Mouse (Mus musculus): ENCODE measurements around the gene Dbndd2. TPM values are rescaled to one million over a fixed set of nuclear protein-coding genes. Genes with fewer than 3 reads are reported as not detected.
A peak's percentile ranks its signal among the peaks of the same experiment; 100 is the strongest.

The Dbndd2 gene
- polyA plus RNA-seq, 1 experiment from 2014 or later, result 13.1 TPM

DNA sequence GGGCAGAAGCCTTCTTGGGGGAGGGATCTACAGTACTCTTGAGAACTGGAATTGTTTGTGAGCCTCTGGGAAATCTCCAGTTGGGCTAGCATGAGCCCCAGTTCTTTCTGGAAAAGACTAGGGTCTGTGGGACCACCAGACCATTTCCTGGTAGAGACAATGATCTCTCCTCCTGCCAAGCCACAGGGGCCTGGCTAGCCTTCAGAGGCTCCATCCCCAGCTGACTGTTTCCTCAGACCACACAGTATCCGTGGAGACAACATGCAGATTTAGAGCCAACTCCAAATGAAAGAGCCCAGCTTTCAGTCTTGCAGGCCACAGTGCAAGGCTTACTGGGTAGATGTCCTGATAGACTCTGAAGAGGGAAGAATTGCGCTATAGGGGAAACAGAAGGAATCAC, 8.2 kb downstream of the Dbndd2 start:
- H3K27ac ChIP-seq (replicated peaks in 1 of 2; ENCODE audit: control insufficient read depth in 1 of 2, insufficient read depth in 1 of 2, low read depth in 2 of 2, low read length in 2 of 2), result no peak overlapping the region
- H3K4me2 ChIP-seq (ENCODE audit: low read length), result no peak overlapping the region
- H3K9me3 ChIP-seq (ENCODE audit: control insufficient read depth, low read length), result no peaks in the 10 kb centered on the region
- peaks cover 0 to 7% of the 10 kb centered on the region in 2 experiments; a peak in 3 of 4 replicates for H3K4me1 ChIP-seq (ENCODE audit: control insufficient read depth in 2 of 2, insufficient read depth in 2 of 2, low read length in 2 of 2)
- H3K36me3 ChIP-seq (ENCODE audit: control insufficient read depth, insufficient read depth, low read length), result peaks cover 20% of the 10 kb centered on the region
- no peaks in the 10 kb centered on the region for H3K27me3 ChIP-seq (ENCODE audit: control insufficient read depth, insufficient read depth, low read length)
- H3K9ac ChIP-seq (ENCODE audit: low read length), result no peak overlapping the region
- H3K4me3 ChIP-seq (ENCODE audit: control insufficient read depth in 1 of 2, insufficient read depth in 1 of 2, low read depth in 1 of 2, low read length in 2 of 2), result no peak overlapping the region
- WGBS, result 52% methylated on average over 2 of the region's 2 CpGs
- no peak for ATAC-seq (ENCODE audit: insufficient number of reproducible peaks, insufficient read depth, low FRiP score, low read depth)

- ATAC-seq (ENCODE audit: insufficient number of reproducible peaks, insufficient read depth, low FRiP score, low read depth), result no peak
- no peaks in the 10 kb centered on the region for H3K27me3 ChIP-seq (ENCODE audit: control insufficient read depth, insufficient read depth, low read length)
- H3K9ac ChIP-seq (ENCODE audit: low read length), result no peak overlapping the region
- H3K4me3 ChIP-seq (ENCODE audit: control insufficient read depth in 1 of 2, insufficient read depth in 1 of 2, low read depth in 1 of 2, low read length in 2 of 2), result no peak overlapping the region; a peak in 1 of 4 replicates
- H3K36me3 ChIP-seq (ENCODE audit: control insufficient read depth, insufficient read depth, low read length), result peaks cover 21% of the 10 kb centered on the region
- peaks cover 0 to 7% of the 10 kb centered on the region in 2 experiments; a peak in 3 of 4 replicates for H3K4me1 ChIP-seq (ENCODE audit: control insufficient read depth in 2 of 2, insufficient read depth in 2 of 2, low read length in 2 of 2)
- H3K4me2 ChIP-seq (ENCODE audit: low read length), result no peak overlapping the region
- no peak overlapping the region for H3K27ac ChIP-seq (replicated peaks in 1 of 2; ENCODE audit: control insufficient read depth in 1 of 2, insufficient read depth in 1 of 2, low read depth in 2 of 2, low read length in 2 of 2)
- no peaks in the 10 kb centered on the region for H3K9me3 ChIP-seq (ENCODE audit: control insufficient read depth, low read length)
- 40% methylated on average over 1 of the region's 1 CpGs for WGBS
Observed at GRCm38 (mm10) chr2:164496331-164496730, 10.4 kb downstream of the Dbndd2 start.

GRCm38 (mm10) chr2:164496847-164497690, 11.2 kb downstream of the Dbndd2 start, which contains the start of gene Pigt:
TSS of gene Pigt (plus strand) at chr2:164497520.
- Histone ChIP-seq H3K27me3 (ENCODE audit: control insufficient read depth, insufficient read depth, low read length) (no peaks in the 10 kb centered on the region), H3K4me3 (ENCODE audit: control insufficient read depth in 1 of 2, insufficient read depth in 1 of 2, low read depth in 1 of 2, low read length in 2 of 2) (peak within 1 kb of the TSS; percentile 82 to 83), H3K4me1 (ENCODE audit: control insufficient read depth in 2 of 2, insufficient read depth in 2 of 2, low read length in 2 of 2) (peaks cover 0 to 7% of the 10 kb centered on the region in 2 experiments; a peak in 3 of 4 replicates), H3K9ac (ENCODE audit: low read length) (peak within 1 kb of the TSS; percentile 80), H3K36me3 (ENCODE audit: control insufficient read depth, insufficient read depth, low read length) (peaks cover 26% of the 10 kb centered on the region), H3K27ac (replicated peaks in 1 of 2; ENCODE audit: control insufficient read depth in 1 of 2, insufficient read depth in 1 of 2, low read depth in 2 of 2, low read length in 2 of 2) (peak within 1 kb of the TSS; percentile 59 to 63; a peak in 2 of 4 replicates), H3K4me2 (ENCODE audit: low read length) (peak within 1 kb of the TSS; percentile 96), H3K9me3 (ENCODE audit: control insufficient read depth, low read length) (no peaks in the 10 kb centered on the region)
- ATAC-seq (ENCODE audit: insufficient number of reproducible peaks, insufficient read depth, low FRiP score, low read depth), result peak; percentile 83
- WGBS, result 4% methylated on average over 43 of the region's 43 CpGs

DNA sequence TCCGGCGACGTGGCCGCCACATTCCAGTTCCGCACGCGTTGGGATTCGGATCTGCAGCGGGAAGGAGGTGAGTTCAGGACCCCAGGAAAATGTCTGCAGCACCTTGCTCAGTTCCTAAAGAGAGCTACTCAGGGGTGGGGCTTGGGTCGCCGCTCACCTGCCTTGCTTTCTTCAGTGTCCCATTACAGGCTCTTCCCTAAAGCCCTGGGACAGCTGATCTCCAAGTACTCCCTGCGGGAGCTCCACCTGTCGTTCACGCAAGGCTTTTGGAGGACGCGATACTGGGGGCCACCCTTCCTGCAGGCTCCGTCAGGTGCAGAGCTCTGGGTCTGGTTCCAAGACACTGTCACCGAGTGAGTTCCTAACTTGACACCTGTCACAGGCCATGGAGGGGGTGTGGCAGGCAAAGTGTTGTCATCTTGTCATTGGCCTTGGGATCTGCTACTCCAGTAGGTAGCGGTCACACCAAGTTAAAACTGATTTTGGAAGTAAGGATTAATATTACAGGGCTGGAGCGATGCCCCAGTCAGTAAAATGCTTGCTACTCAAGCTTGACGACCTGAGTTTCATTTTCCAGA, 11.9 kb downstream of the Dbndd2 start:
- 0 out of 4 replicates have a peak overlapping the region, but pooled peaks of 1 of the 2 experiments have one; percentile 59 for H3K27ac ChIP-seq (replicated peaks in 1 of 2; ENCODE audit: control insufficient read depth in 1 of 2, insufficient read depth in 1 of 2, low read depth in 2 of 2, low read length in 2 of 2)
- H3K4me3 ChIP-seq (ENCODE audit: control insufficient read depth in 1 of 2, insufficient read depth in 1 of 2, low read depth in 1 of 2, low read length in 2 of 2), result peak overlapping the region; percentile 82 to 83
- peaks cover 33% of the 10 kb centered on the region for H3K36me3 ChIP-seq (ENCODE audit: control insufficient read depth, insufficient read depth, low read length)
- peak overlapping the region; percentile 96 for H3K4me2 ChIP-seq (ENCODE audit: low read length)
- peak overlapping the region; percentile 80 for H3K9ac ChIP-seq (ENCODE audit: low read length)
- ATAC-seq (ENCODE audit: insufficient number of reproducible peaks, insufficient read depth, low FRiP score, low read depth), result no peak
- H3K9me3 ChIP-seq (ENCODE audit: control insufficient read depth, low read length), result no peaks in the 10 kb centered on the region
- 6% methylated on average over 21 of the region's 21 CpGs for WGBS
- H3K27me3 ChIP-seq (ENCODE audit: control insufficient read depth, insufficient read depth, low read length), result no peaks in the 10 kb centered on the region
- H3K4me1 ChIP-seq (ENCODE audit: control insufficient read depth in 2 of 2, insufficient read depth in 2 of 2, low read length in 2 of 2), result peaks cover 0 to 7% of the 10 kb centered on the region in 2 experiments; a peak in 3 of 4 replicates

DNA sequence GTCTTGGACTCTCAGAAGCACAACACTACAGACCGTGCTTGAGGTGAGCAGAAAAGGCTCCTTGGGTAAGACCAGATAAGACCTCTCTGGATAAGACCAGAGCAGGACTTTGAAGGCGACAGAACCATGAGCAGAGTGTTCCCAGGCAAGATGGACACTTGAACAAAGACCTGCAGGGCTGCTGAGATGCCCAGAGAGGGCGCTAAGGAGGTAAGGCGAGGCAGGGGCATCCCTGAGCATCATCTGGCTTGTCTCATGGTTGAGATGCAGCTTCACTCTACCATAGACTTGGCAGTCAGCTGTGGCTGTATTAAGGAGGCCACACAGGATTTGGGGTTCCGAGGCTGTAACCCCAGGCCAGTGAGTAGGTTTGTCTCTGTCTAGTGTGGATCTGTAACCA, 13.4 kb downstream of the Dbndd2 start:
- WGBS, result 75% methylated on average over 5 of the region's 5 CpGs
- Histone ChIP-seq H3K4me2 (ENCODE audit: low read length) (no peak overlapping the region), H3K9ac (ENCODE audit: low read length) (no peak overlapping the region), H3K27me3 (ENCODE audit: control insufficient read depth, insufficient read depth, low read length) (no peaks in the 10 kb centered on the region), H3K9me3 (ENCODE audit: control insufficient read depth, low read length) (peaks cover 5% of the 10 kb centered on the region), H3K27ac (replicated peaks in 1 of 2; ENCODE audit: control insufficient read depth in 1 of 2, insufficient read depth in 1 of 2, low read depth in 2 of 2, low read length in 2 of 2) (no peak overlapping the region), H3K4me1 (ENCODE audit: control insufficient read depth in 2 of 2, insufficient read depth in 2 of 2, low read length in 2 of 2) (peaks cover 0 to 7% of the 10 kb centered on the region in 2 experiments; a peak in 3 of 4 replicates), H3K4me3 (ENCODE audit: control insufficient read depth in 1 of 2, insufficient read depth in 1 of 2, low read depth in 1 of 2, low read length in 2 of 2) (no peak overlapping the region), H3K36me3 (ENCODE audit: control insufficient read depth, insufficient read depth, low read length) (peaks cover 48% of the 10 kb centered on the region)
- ATAC-seq (ENCODE audit: insufficient number of reproducible peaks, insufficient read depth, low FRiP score, low read depth), result no peak

GRCm38 (mm10) chr2:164500511-164500910, 14.6 kb downstream of the Dbndd2 start:
- H3K27me3 ChIP-seq (ENCODE audit: control insufficient read depth, insufficient read depth, low read length), result no peaks in the 10 kb centered on the region
- no peak overlapping the region for H3K4me3 ChIP-seq (ENCODE audit: control insufficient read depth in 1 of 2, insufficient read depth in 1 of 2, low read depth in 1 of 2, low read length in 2 of 2)
- no peak overlapping the region for H3K27ac ChIP-seq (replicated peaks in 1 of 2; ENCODE audit: control insufficient read depth in 1 of 2, insufficient read depth in 1 of 2, low read depth in 2 of 2, low read length in 2 of 2)

GRCm38 (mm10) chr2:164504919-164505318, 19.0 kb downstream of the Dbndd2 start:
- Histone ChIP-seq H3K36me3 (ENCODE audit: control insufficient read depth, insufficient read depth, low read length) (peaks cover 60% of the 10 kb centered on the region), H3K9ac (ENCODE audit: low read length) (no peak overlapping the region), H3K9me3 (ENCODE audit: control insufficient read depth, low read length) (peaks cover 7% of the 10 kb centered on the region), H3K4me2 (ENCODE audit: low read length) (no peak overlapping the region), H3K27me3 (ENCODE audit: control insufficient read depth, insufficient read depth, low read length) (no peaks in the 10 kb centered on the region), H3K4me1 (ENCODE audit: control insufficient read depth in 2 of 2, insufficient read depth in 2 of 2, low read length in 2 of 2) (no peaks in the 10 kb centered on the region), H3K27ac (replicated peaks in 1 of 2; ENCODE audit: control insufficient read depth in 1 of 2, insufficient read depth in 1 of 2, low read depth in 2 of 2, low read length in 2 of 2) (no peak overlapping the region), H3K4me3 (ENCODE audit: control insufficient read depth in 1 of 2, insufficient read depth in 1 of 2, low read depth in 1 of 2, low read length in 2 of 2) (no peak overlapping the region)
- no peak for ATAC-seq (ENCODE audit: insufficient number of reproducible peaks, insufficient read depth, low FRiP score, low read depth)
- 93% methylated on average over 3 of the region's 3 CpGs for WGBS

More at GRCm38 (mm10) chr2:164500511-164500910, 14.6 kb downstream of the Dbndd2 start:
- 89% methylated on average over 7 of the region's 7 CpGs for WGBS
- Histone ChIP-seq H3K4me2 (ENCODE audit: low read length) (no peak overlapping the region), H3K9ac (ENCODE audit: low read length) (no peak overlapping the region), H3K9me3 (ENCODE audit: control insufficient read depth, low read length) (peaks cover 7% of the 10 kb centered on the region), H3K36me3 (ENCODE audit: control insufficient read depth, insufficient read depth, low read length) (peaks cover 60% of the 10 kb centered on the region), H3K4me1 (ENCODE audit: control insufficient read depth in 2 of 2, insufficient read depth in 2 of 2, low read length in 2 of 2) (peaks cover 0 to 7% of the 10 kb centered on the region in 2 experiments; a peak in 3 of 4 replicates)
- no peak for ATAC-seq (ENCODE audit: insufficient number of reproducible peaks, insufficient read depth, low FRiP score, low read depth)

Measured in heart, embryonic 14.5 days (tissue).